Mouse (Mus musculus) liver, embryonic 15.5 days (tissue): ENCODE data around the gene Cyp2j13. TPM values are rescaled to one million over a fixed set of nuclear protein-coding genes. Genes with fewer than 3 reads are reported as not detected.

Experiments used
- polyA plus RNA-seq: library from polyadenylated mRNA; unstranded; fragments of >200 nt; fragmentation: Nextera tagmentation; extraction: Ambion mirVana; gene quantifications from 2 replicates; pipeline ENCODE4 v1.2.1, GENCODE M21; 2015

Cyp2j13 gene
- polyA plus RNA-seq, 1 experiment from 2014 or later: not detected

Other genes with a start within 250 kb of the Cyp2j13 start
- gene Hook1, start 110.3 kb downstream of the Cyp2j13 start, polyA plus RNA-seq: 6.2 and 7.3 TPM in 2 replicates
- not detected in 2 replicates for gene Cyp2j12, start 63.6 kb upstream of the Cyp2j13 start, polyA plus RNA-seq
- not detected in 2 replicates for gene Cyp2j7, start 159.1 kb upstream of the Cyp2j13 start, polyA plus RNA-seq